ENCODE assay signal across 23 mouse cellular contexts in the genomic region with DNA sequence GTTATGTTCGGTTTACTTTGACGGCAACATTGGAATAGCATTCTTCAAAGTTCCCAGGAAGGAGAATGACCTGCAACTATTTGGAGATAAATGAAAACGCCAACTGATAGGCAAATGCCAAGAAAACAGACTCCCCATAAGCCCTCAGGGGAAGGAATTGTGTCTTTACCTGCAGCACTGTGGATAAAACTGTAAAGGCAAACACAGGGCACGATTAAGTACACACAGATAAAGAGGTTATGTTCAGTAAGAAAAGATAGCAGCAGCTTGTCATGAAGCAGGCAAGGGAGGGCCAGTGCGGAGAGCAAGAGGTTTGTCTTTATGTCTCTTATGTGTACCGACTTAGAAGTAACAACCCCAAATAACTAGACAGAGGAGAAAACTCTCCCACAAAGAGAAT. TPM values are rescaled to one million over a fixed set of nuclear protein-coding genes. Genes with fewer than 3 reads are reported as not detected.
A peak's percentile ranks its signal among the peaks of the same experiment; 100 is the strongest.
DNase-seq lines count a peak whose midpoint lies in the region; ATAC-seq and TF ChIP-seq lines count a peak whose summit lies in the region.
"Had no signal": no experiment of that assay in that cellular context is flagged by ENCODE, and none has a peak within 500 bp of the region (broad histone marks: within the 10 kb centered on the region; RNA-seq: fewer than 3 reads in every experiment).

No protein-coding gene starts in this region.

- TF ChIP-seq POLR2A in liver, adult 2 months (IDR thresholded peaks at IDR 0.05; ENCODE audit: extremely low read depth, insufficient read depth, low read length): no peak

- no peaks in the 10 kb centered on the region for H3K27me3 ChIP-seq in heart, embryonic 10.5 days (ENCODE audit: insufficient read depth, poor library complexity, severe bottlenecking)
- H3K27me3 ChIP-seq in liver, adult 2 months (ENCODE audit: control insufficient read depth, insufficient read depth, low read length): no peaks in the 10 kb centered on the region
- H3K27me3 ChIP-seq in liver, postnatal 0 days (ENCODE audit: insufficient read depth, low read length): no peaks in the 10 kb centered on the region
- H3K27me3 ChIP-seq in liver, embryonic 12.5 days (replicated peaks): 0 out of 2 replicates have a peak, but pooled peaks cover 10% of the 10 kb centered on the region
- H3K27me3 ChIP-seq: embryonic facial prominence, embryonic 12.5 days; forebrain, embryonic 13.5 days; hindbrain, embryonic 15.5 days; midbrain, embryonic 13.5 days had no signal

- H3K79me2 ChIP-seq in liver, adult 2 months (ENCODE audit: control insufficient read depth, insufficient read depth, low read length): no peaks in the 10 kb centered on the region

- H3K9ac ChIP-seq in liver, adult 2 months (ENCODE audit: low read depth, low read length): no peak overlapping the region
- H3K9ac ChIP-seq in liver, postnatal 0 days (replicated peaks): no peak overlapping the region
- peak overlapping the region; percentile 3; the same call in 1 of the 2 replicates for H3K9ac ChIP-seq in liver, embryonic 12.5 days
- H3K9ac ChIP-seq: embryonic facial prominence, embryonic 12.5 days; forebrain, embryonic 13.5 days; hindbrain, embryonic 15.5 days; midbrain, embryonic 13.5 days had no signal

- H3K27ac ChIP-seq in heart, embryonic 10.5 days: peak overlapping the region; percentile 47; the same call in 1 of the 2 replicates
- H3K27ac ChIP-seq in liver, adult 2 months (replicated peaks; ENCODE audit: insufficient read depth, low read depth, low read length): 0 out of 2 replicates have a peak overlapping the region, but pooled peaks have one; percentile 24
- no peak overlapping the region for H3K27ac ChIP-seq in liver, postnatal 0 days (ENCODE audit: low read depth)
- H3K27ac ChIP-seq in liver, embryonic 12.5 days: peak overlapping the region; percentile 49; the same call in 1 of the 2 replicates
- H3K27ac ChIP-seq: embryonic facial prominence, embryonic 12.5 days; forebrain, embryonic 13.5 days; gastrocnemius, adult 2 months; hindbrain, embryonic 15.5 days; midbrain, embryonic 13.5 days had no signal

- no peak for DNase-seq in heart, embryonic 10.5 days (ENCODE audit: low spot score)
- DNase-seq in heart, postnatal 36 days: no peak
- DNase-seq in liver, adult 2 months (ENCODE audit: extremely low read depth, low read depth, low spot score): peak; percentile 46
- no peak for DNase-seq in liver, postnatal 0 days
- DNase-seq in left cerebral cortex, adult 11 months (ENCODE audit: low spot score): no peak
- DNase-seq in frontal cortex, adult 2 months (ENCODE audit: extremely low spot score in 1 of 2, low spot score in 1 of 2): no peak
- DNase-seq: cerebellum, adult 11 months; cerebellum, adult 9-11 months; gastrocnemius, adult 2 months; kidney, postnatal 10 days; thymus, postnatal 14 days had no signal

- intact Hi-C loops in heart, postnatal 36 days (cut with DNase I): no loop called here

- H3K4me3 ChIP-seq in heart, embryonic 10.5 days: no peak overlapping the region
- no peak overlapping the region for H3K4me3 ChIP-seq in liver, adult 2 months (ENCODE audit: insufficient read depth, low read depth, low read length)
- H3K4me3 ChIP-seq in liver, postnatal 0 days (ENCODE audit: low read depth, low read length): no peak overlapping the region
- no peak overlapping the region for H3K4me3 ChIP-seq in liver, embryonic 12.5 days
- H3K4me3 ChIP-seq: embryonic facial prominence, embryonic 12.5 days; erythroblast, embryonic 14.5 days; forebrain, embryonic 13.5 days; gastrocnemius, adult 2 months; hindbrain, embryonic 15.5 days; midbrain, embryonic 13.5 days had no signal

- ATAC-seq in liver, postnatal 0 days: no peak
- peak; percentile 67 for ATAC-seq in liver, embryonic 12.5 days
- ATAC-seq in megakaryocyte-erythroid progenitor cell, adult 5-6 weeks (replicated peaks; ENCODE audit: low FRiP score, low TSS enrichment, poor library complexity, severe bottlenecking): peak; percentile 32
- ATAC-seq: forebrain, embryonic 13.5 days; lung, postnatal 0 days; midbrain, embryonic 13.5 days had no signal

- 66% methylated on average over 6 of the region's 6 CpGs for WGBS in heart, embryonic 10.5 days
- 47% methylated on average over 6 of the region's 6 CpGs for WGBS in liver, adult 2 months
- 42% methylated on average over 6 of the region's 6 CpGs for WGBS in liver, postnatal 0 days (ENCODE audit: insufficient replicate concordance)
- 41% methylated on average over 6 of the region's 6 CpGs for WGBS in liver, embryonic 12.5 days (ENCODE audit: insufficient replicate concordance)

- no peak for TF ChIP-seq CTCF in liver, adult 2 months (IDR thresholded peaks at IDR 0.05; ENCODE audit: low read depth, low read length)
- no peak for TF ChIP-seq CTCF in liver, postnatal 0 days (IDR thresholded peaks at IDR 0.05; ENCODE audit: low read depth)

- no peak for TF ChIP-seq EP300 in liver, postnatal 0 days (IDR thresholded peaks at IDR 0.05; ENCODE audit: low read depth)

- peaks cover 29% of the 10 kb centered on the region for H3K36me3 ChIP-seq in heart, embryonic 10.5 days
- no peaks in the 10 kb centered on the region; the same call in 1 of the 2 replicates for H3K36me3 ChIP-seq in liver, adult 2 months (ENCODE audit: control insufficient read depth, insufficient read depth, low read length)
- no peaks in the 10 kb centered on the region for H3K36me3 ChIP-seq in liver, postnatal 0 days (replicated peaks; ENCODE audit: insufficient read depth, low read length)
- H3K36me3 ChIP-seq in liver, embryonic 12.5 days: no peaks in the 10 kb centered on the region
- H3K36me3 ChIP-seq: embryonic facial prominence, embryonic 12.5 days; hindbrain, embryonic 15.5 days had no signal

- no peaks in the 10 kb centered on the region for H3K9me3 ChIP-seq in heart, embryonic 10.5 days
- no peaks in the 10 kb centered on the region for H3K9me3 ChIP-seq in liver, postnatal 0 days (ENCODE audit: low read length)
- no peaks in the 10 kb centered on the region for H3K9me3 ChIP-seq in liver, embryonic 12.5 days (replicated peaks)
- H3K9me3 ChIP-seq: embryonic facial prominence, embryonic 12.5 days; forebrain, embryonic 13.5 days; hindbrain, embryonic 15.5 days; midbrain, embryonic 13.5 days had no signal

- H3K4me2 ChIP-seq in liver, postnatal 0 days (ENCODE audit: low read depth, low read length): no peak overlapping the region
- H3K4me2 ChIP-seq in liver, embryonic 12.5 days: peak overlapping the region; percentile 21
- H3K4me2 ChIP-seq: embryonic facial prominence, embryonic 12.5 days; forebrain, embryonic 13.5 days; hindbrain, embryonic 15.5 days; midbrain, embryonic 13.5 days had no signal

- H3K4me1 ChIP-seq in heart, embryonic 10.5 days: peaks cover 23% of the 10 kb centered on the region
- peaks cover 13% of the 10 kb centered on the region for H3K4me1 ChIP-seq in liver, adult 2 months (ENCODE audit: control insufficient read depth, insufficient read depth, low read length)
- peaks cover 16% of the 10 kb centered on the region; the same call in 1 of the 2 replicates for H3K4me1 ChIP-seq in liver, postnatal 0 days (ENCODE audit: insufficient read depth)
- H3K4me1 ChIP-seq in liver, embryonic 12.5 days: peaks cover 33% of the 10 kb centered on the region
- H3K4me1 ChIP-seq: forebrain, embryonic 13.5 days; hindbrain, embryonic 15.5 days; midbrain, embryonic 13.5 days had no signal

RNA-seq across cellular contexts. Expression of a gene that starts 10.5 kb away (rescaled TPM):
- polyA plus RNA-seq in heart, embryonic 10.5 days (2016; fragmentation: Nextera tagmentation; extraction: Ambion mirVana): 0.38 and 0.44 TPM in 2 replicates
- total RNA-seq in heart, postnatal 36 days (2021): under 1 TPM in 1 of 2 experiments, not detected in 1; 0.16 TPM
- total RNA-seq in liver, adult 2 months (2014; rRNA removed): 0.07 TPM in 1 of 2 replicates, not detected in the other
- polyA plus RNA-seq in liver, adult 2 months (2012; rRNA removed): not detected in 2 replicates
- 0.05 TPM in 1 of 2 replicates, not detected in the other for polyA plus RNA-seq in liver, postnatal 0 days (2015; fragmentation: Nextera tagmentation; extraction: Ambion mirVana)
- polyA plus RNA-seq in liver, embryonic 12.5 days (2016; fragmentation: Nextera tagmentation; extraction: Ambion mirVana): 0.07 and 0.11 TPM in 2 replicates
- not detected in 2 replicates for total RNA-seq in megakaryocyte-erythroid progenitor cell, adult 5-6 weeks (2014; fragmentation: Nextera tagmentation)
- total RNA-seq in megakaryocyte-erythroid progenitor cell, adult 5-6 weeks (2017): not detected in 2 replicates
- polyA plus RNA-seq in frontal cortex, adult 2 months (2012; rRNA removed): 0.04 TPM in 1 of 2 replicates, not detected in the other
- total RNA-seq: adrenal gland, postnatal 36 days; hematopoietic stem cell, adult 5-6 weeks; layer of hippocampus, postnatal 25 days; left cerebral cortex, postnatal 14 days had no signal
